Mouse (Mus musculus) spleen, postnatal 14 days (tissue): ENCODE data around the gene Nagpa.
"Not testable (repeated sequence)": the region's sequence is repeated elsewhere in the genome, so short reads cannot be mapped to it uniquely, and the experiment has no call there.

ENCODE experiments used
- DNase-seq, 2 experiments: peaks; one replicate each; pipeline ENCODE4 v3.0.0; 2021 to 2022; ENCODE audit warnings: low spot score in 2 of 2

Gene Nagpa

DNA sequence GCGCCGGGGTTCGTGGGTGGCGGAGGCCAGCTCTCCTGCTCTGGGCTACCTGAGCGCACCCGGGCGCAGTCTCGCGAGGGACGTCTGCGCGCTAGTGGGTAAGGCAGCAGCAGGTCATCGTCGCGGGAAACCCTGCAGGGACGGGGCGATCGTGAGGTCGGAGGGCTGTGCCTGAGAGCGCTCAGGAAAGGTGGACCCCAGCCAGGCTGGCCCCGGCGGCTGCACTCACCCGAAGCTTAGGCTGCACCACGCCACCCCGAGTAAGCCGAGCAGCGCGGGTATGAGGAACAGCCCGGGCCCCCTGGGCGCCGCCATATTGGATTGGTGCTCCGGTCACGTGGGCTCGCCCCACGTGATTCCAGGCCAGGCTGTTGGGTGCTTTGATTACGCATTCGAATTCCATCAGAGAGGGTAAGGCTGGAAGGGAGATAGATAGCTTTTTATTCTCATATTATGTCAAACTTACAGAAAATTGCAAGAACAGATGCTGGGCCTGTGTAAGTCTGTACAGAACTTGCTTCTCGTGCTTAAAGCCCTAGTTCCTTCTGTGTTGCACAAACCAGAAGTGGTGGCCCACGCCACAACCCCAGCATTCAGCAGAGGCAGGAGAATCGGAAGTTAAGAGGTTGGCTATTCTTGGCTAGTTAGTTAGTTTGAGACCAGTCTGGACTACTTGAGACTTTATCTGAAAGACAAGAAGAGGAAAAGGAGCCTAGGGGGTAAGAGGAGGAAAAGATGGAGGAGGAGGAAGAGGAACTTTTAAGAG, at the start of gene Nagpa:
TSS of gene Nagpa (minus strand) at position 345 of the 766 bp plus-strand sequence.
- DNase-seq: peak; percentile 41 to 58

DNA sequence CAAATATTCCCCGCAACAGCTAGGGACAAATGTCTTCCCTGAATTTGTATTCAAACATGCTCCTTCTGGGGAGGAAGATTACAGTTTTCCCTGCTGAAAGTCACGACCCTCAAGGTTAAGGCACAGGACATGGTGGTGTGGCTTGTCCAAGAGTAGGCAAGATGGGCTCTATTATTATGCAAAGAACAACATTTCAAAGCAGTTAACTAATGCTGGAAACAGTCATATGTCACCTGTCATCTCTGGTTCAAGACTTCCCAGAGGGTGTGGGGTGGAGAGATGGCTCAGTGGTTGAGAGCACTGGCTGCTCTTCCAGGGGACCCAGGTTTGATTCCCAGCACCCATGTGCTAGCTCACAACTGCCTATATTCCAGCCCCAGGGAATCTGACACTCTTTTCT, 48.4 kb upstream of the Nagpa start:
- DNase-seq: no peak

DNA sequence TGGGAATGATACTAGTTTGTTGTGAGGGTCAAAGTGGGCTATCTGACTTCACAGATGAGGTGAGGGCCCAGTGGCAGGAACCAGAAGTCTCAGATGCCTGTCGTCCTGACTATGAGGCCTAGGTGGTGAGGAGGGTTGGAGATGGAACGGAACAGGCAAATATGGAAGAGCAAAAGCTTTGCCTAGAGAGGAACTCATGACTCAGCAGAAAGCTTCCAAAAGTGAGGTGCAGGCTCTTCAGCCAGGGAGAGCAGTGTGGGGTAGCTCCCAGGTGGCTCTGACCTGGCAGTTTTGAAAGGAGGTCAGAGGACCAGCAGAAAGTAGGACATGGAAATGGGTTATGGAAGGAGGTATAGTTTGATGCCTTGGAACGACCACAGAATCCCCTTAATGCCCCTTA, 47.1 kb upstream of the Nagpa start:
- no peak for DNase-seq

DNA sequence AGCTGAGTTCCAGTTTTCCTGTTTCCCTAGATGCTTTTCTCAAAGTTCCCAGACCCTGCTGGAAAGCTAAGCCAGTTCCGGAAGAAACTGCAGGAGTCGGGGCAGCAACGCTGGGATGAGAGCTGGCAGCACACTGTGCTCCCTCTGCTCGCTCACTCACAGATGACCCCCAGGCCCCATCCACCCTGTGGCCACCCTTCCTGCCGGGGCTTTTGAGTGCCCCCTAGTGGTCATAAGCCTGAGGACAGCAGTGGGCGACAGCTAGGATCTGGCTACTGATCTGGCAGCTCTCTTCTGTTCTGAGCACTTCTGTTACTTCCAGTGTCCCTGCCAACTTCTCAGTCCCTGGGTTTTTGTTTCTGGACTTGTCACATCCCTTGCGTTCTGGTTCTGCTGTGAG, 40.6 kb upstream of the Nagpa start:
- peak in 1 of 2 experiments; percentile 58 for DNase-seq

DNA sequence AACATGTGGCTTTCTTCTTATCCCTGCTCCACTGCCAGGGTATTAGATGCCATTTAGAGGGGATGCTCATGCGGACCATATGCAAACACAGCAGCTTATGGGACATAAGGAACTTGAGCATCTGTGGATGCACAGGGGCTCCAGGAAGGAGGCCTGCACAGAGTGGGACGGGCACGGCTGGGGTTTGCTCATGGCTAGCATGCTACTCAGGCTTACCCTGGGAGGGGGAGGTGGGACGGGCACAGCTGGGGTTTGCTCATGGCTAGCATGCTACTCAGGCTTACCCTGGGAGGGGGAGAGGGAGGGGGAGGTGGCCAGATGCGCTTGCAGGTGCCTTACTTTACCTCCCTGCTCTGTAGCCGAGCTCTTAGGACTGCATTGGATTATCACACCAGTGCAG, 39.1 kb upstream of the Nagpa start:
- DNase-seq: no peak

DNA sequence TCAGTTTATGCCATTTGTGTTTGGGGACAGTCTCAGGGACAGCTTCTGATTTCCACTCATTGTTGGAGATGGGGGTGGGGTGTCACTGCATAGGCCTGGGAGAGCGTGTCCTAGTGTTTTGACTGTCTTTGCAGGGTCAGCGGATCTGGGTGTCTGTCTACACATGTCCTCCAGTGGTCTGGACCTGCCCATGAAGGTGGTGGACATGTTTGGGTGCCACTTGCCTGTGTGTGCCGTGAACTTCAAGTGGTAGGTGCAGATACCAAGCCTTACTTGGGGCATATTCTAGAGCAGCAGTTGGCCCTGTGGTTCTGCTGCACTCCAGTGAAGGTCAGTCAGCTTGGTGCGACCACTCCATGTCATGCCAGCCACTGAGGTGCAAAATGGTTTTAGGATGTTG, 38.5 kb upstream of the Nagpa start:
- no peak for DNase-seq

DNA sequence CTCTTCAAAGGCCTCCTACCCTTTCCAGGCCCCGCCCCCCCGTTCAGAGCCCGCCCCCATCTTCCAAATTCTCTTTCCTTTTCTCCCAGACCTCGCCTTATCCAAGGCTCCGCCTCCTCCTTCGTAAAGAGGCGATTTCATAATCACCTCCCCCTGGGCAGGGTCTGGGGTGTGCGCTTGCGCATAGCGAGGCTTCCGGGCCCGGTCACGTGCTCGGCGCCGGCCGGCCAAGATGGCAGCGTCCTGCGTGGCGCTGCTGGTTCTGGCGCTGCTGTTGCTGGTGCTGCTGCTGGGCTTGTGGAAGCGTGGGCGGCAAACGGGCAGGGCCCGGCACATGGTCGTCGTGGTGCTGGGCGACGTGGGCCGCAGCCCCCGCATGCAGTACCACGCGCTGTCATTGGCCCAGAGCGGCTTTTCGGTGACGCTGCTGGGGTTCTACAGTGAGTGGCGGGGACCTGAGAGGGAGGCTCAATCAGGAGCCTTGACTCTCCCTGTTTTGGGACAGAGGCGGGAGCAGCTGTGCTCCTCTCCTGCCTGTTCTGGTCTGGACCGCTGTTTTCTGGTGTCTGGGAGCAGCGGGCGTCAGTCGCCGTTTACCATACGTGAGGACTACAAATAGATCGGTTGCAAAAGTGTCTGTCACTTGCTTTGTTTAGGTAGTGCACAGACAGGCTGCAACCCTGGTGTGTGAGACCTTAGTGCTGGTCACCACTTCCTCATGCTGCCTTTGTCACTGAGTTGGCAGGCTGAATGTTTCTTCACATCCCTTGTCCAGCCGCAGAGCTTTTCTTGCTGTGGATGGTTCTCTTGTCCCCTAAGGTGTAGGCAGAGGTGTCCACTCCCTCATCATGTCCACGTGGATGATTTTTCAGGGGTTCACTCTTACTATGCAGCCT, 29.9 kb upstream of the Nagpa start, which contains the start of gene Alg1:
TSS of gene Alg1 (plus strand) at position 204 of the 896 bp plus-strand sequence.
- DNase-seq: peak; percentile 80 to 87

DNA sequence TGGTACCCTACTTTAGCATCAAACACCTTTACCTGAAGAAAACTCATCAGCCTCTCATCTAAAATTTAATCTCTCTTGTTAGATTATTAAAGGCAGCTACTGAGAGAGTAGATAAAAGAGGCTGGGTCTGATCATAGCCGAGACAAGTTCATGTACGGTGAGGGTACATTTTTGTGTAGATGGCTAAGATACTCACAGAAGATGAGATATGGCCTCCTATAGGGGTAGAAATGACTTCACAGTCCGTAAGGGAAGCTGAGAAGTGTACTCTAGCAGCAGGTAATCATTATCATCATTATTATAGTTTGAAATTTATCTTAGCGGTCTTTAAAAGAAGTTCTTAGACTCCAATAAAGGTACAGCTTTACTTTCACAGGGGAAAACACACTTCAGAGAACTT, 29.2 kb upstream of the Nagpa start:
- DNase-seq: no peak

DNA sequence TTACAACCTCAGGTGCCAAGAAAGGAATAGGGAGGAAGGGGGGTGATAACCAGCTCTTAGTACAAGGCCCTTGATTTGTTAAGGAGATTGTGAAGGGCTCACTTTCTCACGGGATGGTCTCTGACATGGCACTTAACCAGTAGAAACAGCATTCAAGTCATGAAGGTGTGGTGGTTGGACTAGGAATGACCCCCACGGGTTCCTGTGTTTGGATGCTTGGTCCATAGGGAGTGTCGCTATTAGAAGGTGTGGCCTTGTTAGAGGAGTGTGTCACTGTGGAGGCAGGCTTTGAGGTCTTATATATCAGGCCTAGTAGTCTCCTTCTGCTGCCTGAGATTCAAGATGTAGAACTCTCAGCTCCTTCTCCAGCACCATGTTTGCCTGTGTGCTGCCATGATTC, 24.3 kb upstream of the Nagpa start:
- DNase-seq: not testable (repeated sequence)

DNA sequence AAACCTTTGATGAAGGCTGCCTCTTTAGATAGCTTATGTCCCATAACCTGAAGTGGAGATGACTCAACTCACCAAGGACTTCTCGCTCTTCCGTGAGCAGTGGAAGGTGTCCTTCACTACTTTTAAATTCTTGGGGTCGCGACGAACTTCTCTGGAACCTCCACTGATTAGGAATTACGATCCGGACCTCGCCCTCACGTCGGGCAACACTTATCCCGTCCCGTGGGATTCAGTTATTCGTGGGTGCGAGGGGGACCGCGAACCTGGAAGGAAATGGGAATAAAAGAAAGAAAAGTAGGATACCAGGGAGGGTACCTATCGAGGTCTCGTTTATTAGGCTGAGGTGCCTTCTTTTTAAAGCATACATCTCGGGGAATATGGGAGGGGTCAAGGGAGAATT, 23.7 kb upstream of the Nagpa start:
- DNase-seq: not testable (repeated sequence)

DNA sequence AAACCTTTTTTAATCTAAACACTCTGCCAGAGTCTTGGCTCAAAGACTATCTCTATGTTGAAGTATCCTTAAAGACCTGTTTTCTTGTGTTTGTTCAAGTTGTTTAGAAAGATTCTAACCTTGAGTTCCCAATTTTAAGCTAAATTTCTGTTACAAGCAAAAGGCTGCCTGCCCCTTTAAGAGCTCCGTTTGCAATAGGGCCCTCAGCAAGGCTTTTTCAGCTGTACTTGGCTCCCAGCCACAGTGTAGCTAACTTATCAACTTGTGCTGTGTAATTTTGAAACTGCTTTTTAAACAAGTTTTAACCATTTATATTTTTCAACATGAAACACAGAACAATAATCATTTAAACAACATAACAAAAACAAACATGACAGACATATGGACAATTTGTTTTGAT, 22.7 kb upstream of the Nagpa start:
- DNase-seq: not testable (repeated sequence)

DNA sequence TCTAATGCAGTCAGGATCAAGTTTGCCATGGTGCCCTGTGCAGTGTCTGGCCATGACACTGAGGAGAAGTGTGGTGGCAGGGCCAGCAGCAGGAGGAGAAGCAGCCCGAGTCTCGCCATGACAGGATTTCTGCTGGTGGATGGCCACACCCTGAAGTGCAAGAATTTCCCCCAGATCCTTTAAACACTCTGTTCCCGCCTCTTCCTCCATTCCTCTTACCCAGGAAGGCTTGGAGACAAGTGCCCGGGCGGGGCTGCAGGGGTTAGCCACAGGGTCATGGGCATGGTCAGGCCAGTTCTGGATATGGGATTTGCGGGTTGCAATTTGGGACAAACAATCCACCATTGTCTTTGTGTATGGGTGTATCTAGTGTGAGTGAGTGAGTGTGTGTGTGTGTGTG, 18.3 kb upstream of the Nagpa start, which contains the start of gene AU021092:
TSS of gene AU021092 (minus strand) at position 160 of the 400 bp plus-strand sequence.
- no peak for DNase-seq

DNA sequence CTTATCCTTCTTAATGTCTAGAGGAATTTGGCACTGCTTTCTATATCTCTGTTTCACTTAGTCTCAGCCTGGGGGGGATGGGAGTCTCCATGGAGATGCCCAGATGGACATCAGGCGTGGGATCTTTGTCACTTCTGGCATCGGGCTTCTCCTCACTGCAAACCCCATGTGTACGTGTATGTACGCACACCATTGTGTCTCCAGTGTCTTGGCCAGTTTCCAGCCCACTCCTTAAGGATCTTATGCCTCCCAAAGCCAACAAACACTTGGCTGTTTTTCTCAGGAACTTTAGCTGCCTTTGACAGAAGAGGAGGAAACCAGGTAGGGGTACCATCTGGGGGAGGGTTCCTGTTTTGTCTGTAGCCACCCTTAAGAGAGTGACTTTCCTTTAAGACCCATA, 17.6 kb upstream of the Nagpa start:
- DNase-seq: no peak

DNA sequence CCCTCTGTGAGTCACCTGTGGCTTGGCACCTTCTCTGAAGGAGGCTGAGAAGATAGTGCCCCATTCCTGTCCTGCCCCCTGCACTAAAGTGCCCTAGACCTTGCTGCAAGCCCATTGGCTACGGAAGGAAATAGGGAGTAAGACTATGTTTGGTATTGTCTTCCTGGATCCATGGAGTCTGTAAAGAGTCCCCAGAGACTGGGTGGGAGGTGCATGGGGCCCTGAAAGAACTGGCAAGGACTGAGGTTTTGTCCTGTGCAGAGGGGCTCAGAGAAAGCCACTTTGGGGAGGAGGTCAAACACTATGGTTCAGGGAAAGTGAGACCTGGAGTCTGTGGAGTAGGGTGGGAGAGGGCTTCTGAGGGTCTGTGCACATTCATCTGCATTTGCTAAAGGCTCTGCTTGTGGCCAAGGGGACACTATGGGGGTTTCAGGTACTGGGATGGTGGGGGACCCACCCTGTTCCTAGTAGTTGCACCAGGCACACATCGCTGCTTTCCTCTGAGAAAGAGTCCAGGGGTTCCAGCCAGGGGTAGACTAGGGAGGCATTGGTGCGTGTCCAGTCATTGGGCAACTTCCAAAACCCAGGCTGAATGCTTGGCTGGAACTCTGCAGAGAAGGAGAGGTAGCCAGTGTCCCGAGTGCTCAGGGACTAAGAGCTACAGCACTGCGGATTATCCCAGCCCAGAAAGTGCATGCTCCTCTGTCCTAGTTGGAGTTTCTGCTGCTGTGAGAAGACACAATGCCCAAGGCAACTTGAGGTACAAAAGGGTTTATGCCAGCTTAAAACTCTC, 13.7 kb upstream of the Nagpa start:
- no peak for DNase-seq

DNA sequence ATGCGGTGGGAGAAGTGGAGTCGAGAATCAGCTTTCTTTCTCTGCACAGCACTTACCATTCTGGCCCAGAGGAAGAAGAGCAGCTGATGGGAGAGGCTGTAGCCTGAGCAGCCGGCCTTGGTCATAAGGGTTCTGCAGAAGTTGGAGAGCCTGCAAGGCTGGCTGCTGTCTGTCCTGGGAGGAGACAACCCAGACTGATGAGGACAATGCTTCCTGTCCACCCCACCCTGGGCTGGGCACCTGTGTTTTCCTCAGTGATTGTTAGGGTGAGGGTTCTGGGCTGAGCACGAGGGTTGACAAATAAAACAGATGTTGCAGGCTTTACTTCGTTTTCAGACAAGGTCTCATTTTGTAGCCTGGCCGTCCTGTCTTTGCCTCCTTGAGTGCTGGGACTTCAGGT, 12.9 kb upstream of the Nagpa start:
- DNase-seq: no peak

DNA sequence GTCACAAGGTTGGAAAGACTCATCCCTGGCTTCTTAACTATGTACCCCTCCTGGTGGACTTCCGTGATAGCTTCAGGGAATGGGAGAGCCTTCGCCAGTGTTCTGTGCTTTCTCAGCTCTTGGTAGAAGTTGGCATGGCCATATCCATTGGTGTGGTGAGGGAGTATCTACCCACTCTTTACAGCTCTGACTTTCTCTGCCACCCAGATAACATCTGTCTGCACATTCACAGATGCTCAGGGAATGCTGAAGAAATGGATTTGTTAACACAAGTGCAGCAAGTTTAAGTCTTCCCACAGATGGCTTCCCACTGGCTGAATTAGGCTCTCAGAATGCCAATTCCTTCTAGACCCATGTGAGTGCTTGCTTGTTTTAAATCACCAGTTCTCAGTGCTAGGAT, 10.3 kb upstream of the Nagpa start:
- DNase-seq: no peak

DNA sequence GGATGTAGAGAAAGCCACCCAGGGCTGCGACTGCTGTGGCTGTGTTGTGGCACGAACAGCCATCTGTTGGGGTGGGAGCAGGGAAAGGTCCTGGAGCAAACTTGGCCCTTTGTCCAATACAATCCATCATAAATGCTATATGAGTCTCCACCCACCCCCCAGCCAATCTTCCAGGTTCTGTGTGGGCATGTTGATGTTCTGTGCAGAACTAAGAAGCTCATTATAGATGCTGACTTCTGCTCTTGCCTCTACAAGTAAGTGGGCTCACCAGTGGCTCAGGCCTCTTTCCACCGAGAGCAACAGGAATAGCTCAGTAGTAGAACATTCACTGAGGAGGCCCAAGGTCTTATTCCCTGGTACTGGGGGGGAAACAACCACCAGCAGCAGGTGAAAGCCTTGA, 8.3 kb upstream of the Nagpa start:
- no peak for DNase-seq

DNA sequence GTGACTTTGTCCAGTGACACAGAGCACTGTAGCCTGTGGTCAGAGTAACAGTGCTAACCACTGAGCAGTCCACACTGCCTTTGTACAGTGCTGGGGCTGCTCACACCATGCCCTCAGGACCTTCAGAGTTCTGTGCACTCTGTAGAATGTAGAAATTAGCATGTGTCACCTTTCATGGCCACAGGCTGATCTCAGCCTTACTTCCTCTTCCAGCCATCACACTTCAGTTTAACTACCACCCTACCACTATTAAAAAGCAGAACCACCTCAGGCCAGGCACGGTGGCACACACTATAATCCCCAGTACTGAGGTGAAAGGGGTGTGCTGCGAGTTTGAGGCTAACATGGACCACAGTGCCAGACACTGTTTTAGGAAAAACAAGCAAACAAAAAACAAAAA, 6.6 kb upstream of the Nagpa start:
- no peak for DNase-seq

DNA sequence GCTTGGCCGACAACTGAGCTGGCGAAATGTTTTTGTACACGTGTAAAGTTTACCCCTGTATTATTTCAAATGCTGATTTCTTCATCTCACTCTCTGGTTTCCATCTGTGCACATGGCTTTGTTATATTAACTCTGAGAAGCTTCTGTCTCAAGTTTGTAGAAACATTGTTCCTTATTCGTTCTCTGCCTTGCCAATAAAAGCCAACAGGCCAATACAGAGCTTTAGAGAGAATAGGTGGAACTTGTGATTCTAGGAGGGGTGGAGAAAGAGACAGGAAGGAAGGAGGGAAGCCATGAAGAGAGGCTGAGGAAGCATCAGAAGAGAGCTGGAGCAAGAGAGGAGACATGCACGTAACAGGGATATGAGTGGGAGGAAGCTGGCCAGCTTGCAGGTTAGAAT, 2.2 kb upstream of the Nagpa start:
- no peak for DNase-seq

DNA sequence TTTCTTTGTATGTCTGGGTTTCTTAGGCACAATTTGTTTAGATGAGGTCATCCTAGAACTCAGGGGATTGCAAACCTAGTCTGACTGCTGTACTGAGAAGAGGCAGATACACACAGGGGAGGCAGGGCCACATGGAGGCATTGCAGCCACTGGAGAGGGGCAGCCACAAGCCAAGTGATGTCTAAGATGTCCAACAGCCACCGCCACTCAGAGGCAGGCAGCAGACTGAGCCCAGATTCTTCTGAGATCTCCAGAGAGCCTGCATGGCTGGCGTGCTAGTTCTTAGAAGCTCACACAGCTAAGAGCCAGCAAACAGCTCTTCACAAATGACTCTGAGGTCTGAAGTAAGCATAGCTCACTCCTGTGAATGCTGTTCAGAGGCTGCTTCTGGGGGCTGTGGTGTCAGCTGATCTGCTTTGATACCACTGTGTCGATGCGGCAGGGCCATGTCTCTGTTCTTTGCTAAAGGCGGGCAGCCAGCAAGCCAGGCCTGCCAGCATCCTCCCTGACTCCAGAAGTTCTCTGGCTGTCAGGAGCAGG, 1.7 kb upstream of the Nagpa start:
- DNase-seq: no peak

DNA sequence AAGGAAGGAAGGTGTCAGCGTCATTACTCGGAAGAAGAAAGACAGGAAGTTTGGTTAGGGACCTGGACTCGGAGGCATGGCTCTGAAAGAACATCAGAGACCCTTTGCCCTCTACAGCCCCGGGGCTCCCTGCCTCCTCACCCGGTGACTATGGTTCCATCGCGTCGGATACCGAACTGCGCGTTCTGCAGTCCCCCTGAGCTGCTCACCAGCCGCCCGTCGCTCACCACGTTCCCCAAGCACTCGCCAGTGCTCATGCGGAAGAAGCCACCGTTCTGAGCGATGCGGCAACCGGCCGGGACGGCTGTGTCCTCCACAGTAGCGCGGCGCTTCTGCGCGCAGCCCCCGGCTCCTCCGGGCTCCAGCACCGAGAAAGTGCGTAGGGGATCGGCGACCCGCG, 612 bp downstream of the Nagpa start:
- peak in 1 of 2 experiments; percentile 15 for DNase-seq

DNA sequence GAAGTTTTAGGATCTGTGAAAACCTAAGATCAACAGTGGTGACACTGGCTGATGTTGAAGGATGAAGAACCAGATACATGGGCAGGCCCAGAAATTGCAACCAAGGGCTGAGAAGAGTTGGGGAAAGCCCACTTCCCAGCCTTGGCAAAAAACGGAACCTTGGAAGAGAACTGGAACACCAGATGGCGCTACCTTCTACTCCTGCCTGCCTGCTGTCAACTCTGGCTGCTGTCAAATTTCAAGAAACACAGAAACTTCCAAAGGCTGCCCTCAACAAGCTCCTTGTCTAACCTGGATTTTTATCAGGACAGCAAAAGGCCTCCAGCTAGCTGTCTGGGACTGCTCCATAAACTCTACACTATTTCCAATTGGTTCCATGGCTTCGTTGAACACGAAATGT, 1.1 kb downstream of the Nagpa start:
- peak in 1 of 2 experiments; percentile 17 for DNase-seq
